Mouse (Mus musculus) midbrain, embryonic 13.5 days (tissue): ENCODE results near the gene Gcn1l1. TPM values are rescaled to one million over a fixed set of nuclear protein-coding genes. Genes with fewer than 3 reads are reported as not detected.

ENCODE experiments used
- ATAC-seq: fragments of 200-750 bp; cut with Nextera tagmentation; 2 replicates; pipeline ENCODE4 v1.8.0; 2017; ENCODE audit warnings: mild to moderate bottlenecking, moderate TSS enrichment, moderate library complexity
- H3K27ac ChIP-seq: fragments of 300-500 bp; sonication (generic); 2 replicates; pipeline ENCODE4 v1.5.1; 2015; ENCODE audit warnings: inconsistent platforms, mild to moderate bottlenecking, moderate library complexity
- H3K27me3 ChIP-seq: fragments of 300-500 bp; sonication (generic); 2 replicates; pipeline ENCODE4 v1.6.1; 2015; ENCODE audit warnings: mild to moderate bottlenecking, inconsistent platforms
- H3K36me3 ChIP-seq: fragments of 300-500 bp; sonication (generic); 2 replicates; pipeline ENCODE4 v1.6.1; 2015; ENCODE audit warnings: mild to moderate bottlenecking, inconsistent platforms
- H3K4me1 ChIP-seq: fragments of 300-500 bp; sonication (generic); replicated peaks from 2 replicates; pipeline ENCODE4 v1.6.1; 2015; ENCODE audit warnings: inconsistent platforms
- H3K4me2 ChIP-seq: fragments of 300-500 bp; sonication (generic); replicated peaks from 2 replicates; pipeline ENCODE4 v1.6.1; 2015; ENCODE audit warnings: moderate library complexity, mild to moderate bottlenecking, inconsistent platforms
- H3K4me3 ChIP-seq: fragments of 300-500 bp; sonication (generic); replicated peaks from 2 replicates; pipeline ENCODE4 v1.5.1; 2015; ENCODE audit warnings: mild to moderate bottlenecking, inconsistent platforms
- H3K9ac ChIP-seq: fragments of 300-500 bp; sonication (generic); replicated peaks from 2 replicates; pipeline ENCODE4 v1.6.1; 2015; ENCODE audit warnings: mild to moderate bottlenecking, inconsistent platforms
- H3K9me3 ChIP-seq: fragments of 300-500 bp; sonication (generic); 2 replicates; pipeline ENCODE4 v1.6.1; 2016; ENCODE audit warnings: mild to moderate bottlenecking, inconsistent platforms
- WGBS: fragments of 180-500 bp; shearing (Covaris S2); methylation state at CpG from one replicate; pipeline ENCODE4 v1.1.7; 2015; 5-methylcytosine and 5-hydroxymethylcytosine counted together
- polyA plus RNA-seq: library from polyadenylated mRNA; unstranded; fragments of >200 nt; fragmentation: Nextera tagmentation; extraction: Ambion mirVana; gene quantifications from 2 replicates; pipeline ENCODE4 v1.2.1, GENCODE M21; 2015

Gcn1l1 gene
- polyA plus RNA-seq, 1 experiment from 2014 or later: 49.1 TPM

- Histone ChIP-seq H3K27ac (no peak overlapping the region), H3K9me3 (no peaks in the 10 kb centered on the region), H3K4me1 (peaks cover 34% of the 10 kb centered on the region), H3K36me3 (no peaks in the 10 kb centered on the region), H3K4me3 (no peak overlapping the region), H3K9ac (0 out of 2 replicates have a peak overlapping the region, but pooled peaks have one; percentile 7), H3K27me3 (no peaks in the 10 kb centered on the region), H3K4me2 (no peak overlapping the region)
- ATAC-seq: peak; percentile 86
- under 1% methylated on average over 12 of the region's 12 CpGs for WGBS
Measured at GRCm38 (mm10) chr5:115538693-115539043, 26.4 kb upstream of the Gcn1l1 start.

GRCm38 (mm10) chr5:115542635-115543384 lies 22.2 kb upstream of the Gcn1l1 start:
- ATAC-seq: no peak
- no peak overlapping the region for H3K4me2 ChIP-seq
- H3K27me3 ChIP-seq: no peaks in the 10 kb centered on the region
- H3K4me3 ChIP-seq: no peak overlapping the region
- peaks cover 38% of the 10 kb centered on the region for H3K4me1 ChIP-seq
- 75% methylated on average over 19 of the region's 19 CpGs for WGBS
- H3K27ac ChIP-seq: no peak overlapping the region; the same call in 1 of the 2 replicates
- no peaks in the 10 kb centered on the region for H3K9me3 ChIP-seq
- 0 out of 2 replicates have a peak overlapping the region, but pooled peaks have one; percentile 6 for H3K9ac ChIP-seq
- H3K36me3 ChIP-seq: peaks cover 24% of the 10 kb centered on the region

GRCm38 (mm10) chr5:115543509-115544253 lies 21.4 kb upstream of the Gcn1l1 start:
- WGBS: 69% methylated on average over 17 of the region's 17 CpGs

GRCm38 (mm10) chr5:115544655-115545185 lies 20.3 kb upstream of the Gcn1l1 start:
- Histone ChIP-seq H3K27me3 (no peaks in the 10 kb centered on the region), H3K9ac (no peak overlapping the region; the same call in 1 of the 2 replicates), H3K27ac (no peak overlapping the region), H3K4me2 (no peak overlapping the region), H3K36me3 (peaks cover 34% of the 10 kb centered on the region), H3K4me3 (no peak overlapping the region), H3K4me1 (peaks cover 30% of the 10 kb centered on the region), H3K9me3 (no peaks in the 10 kb centered on the region)
- 52% methylated on average over 18 of the region's 18 CpGs for WGBS
- ATAC-seq: no peak

More at GRCm38 (mm10) chr5:115543509-115544253, 21.4 kb upstream of the Gcn1l1 start:
- peaks cover 26% of the 10 kb centered on the region for H3K36me3 ChIP-seq
- peak overlapping the region; percentile 11; the same call in 1 of the 2 replicates for H3K9ac ChIP-seq
- no peak overlapping the region for H3K27ac ChIP-seq
- no peaks in the 10 kb centered on the region for H3K9me3 ChIP-seq
- peak; percentile 45 for ATAC-seq
- peaks cover 30% of the 10 kb centered on the region for H3K4me1 ChIP-seq
- no peaks in the 10 kb centered on the region for H3K27me3 ChIP-seq
- H3K4me3 ChIP-seq: no peak overlapping the region
- H3K4me2 ChIP-seq: no peak overlapping the region

- peaks cover 30% of the 10 kb centered on the region for H3K4me1 ChIP-seq
- H3K4me3 ChIP-seq: no peak overlapping the region
- H3K4me2 ChIP-seq: no peak overlapping the region
- no peaks in the 10 kb centered on the region for H3K9me3 ChIP-seq
- H3K36me3 ChIP-seq: peaks cover 34% of the 10 kb centered on the region
- H3K9ac ChIP-seq: no peak overlapping the region
- no peaks in the 10 kb centered on the region for H3K27me3 ChIP-seq
- WGBS: 84% methylated on average over 14 of the region's 14 CpGs
- ATAC-seq: no peak
- H3K27ac ChIP-seq: no peak overlapping the region
Measured at GRCm38 (mm10) chr5:115545636-115546035, 19.4 kb upstream of the Gcn1l1 start.

- no peaks in the 10 kb centered on the region for H3K27me3 ChIP-seq
- H3K9me3 ChIP-seq: no peaks in the 10 kb centered on the region
- H3K4me1 ChIP-seq: peaks cover 30% of the 10 kb centered on the region
- H3K27ac ChIP-seq: no peak overlapping the region
- H3K36me3 ChIP-seq: peaks cover 36% of the 10 kb centered on the region
- peak overlapping the region; percentile 39; the same call in 1 of the 2 replicates for H3K9ac ChIP-seq
- WGBS: 71% methylated on average over 11 of the region's 11 CpGs
- no peak overlapping the region for H3K4me2 ChIP-seq
- no peak for ATAC-seq
- no peak overlapping the region for H3K4me3 ChIP-seq
Measured at GRCm38 (mm10) chr5:115546536-115546935, 18.5 kb upstream of the Gcn1l1 start.

GRCm38 (mm10) chr5:115547014-115547413 lies 18.0 kb upstream of the Gcn1l1 start:
- Histone ChIP-seq H3K9ac (peak overlapping the region; percentile 39; the same call in 1 of the 2 replicates), H3K4me3 (no peak overlapping the region), H3K27ac (no peak overlapping the region), H3K27me3 (no peaks in the 10 kb centered on the region), H3K4me1 (peaks cover 30% of the 10 kb centered on the region), H3K9me3 (no peaks in the 10 kb centered on the region), H3K4me2 (no peak overlapping the region), H3K36me3 (peaks cover 41% of the 10 kb centered on the region)
- 29% methylated on average over 6 of the region's 6 CpGs for WGBS
- no peak for ATAC-seq

GRCm38 (mm10) chr5:115547421-115547820 lies 17.6 kb upstream of the Gcn1l1 start:
- no peak overlapping the region for H3K27ac ChIP-seq

GRCm38 (mm10) chr5:115548501-115549285 lies 16.4 kb upstream of the Gcn1l1 start:
- Histone ChIP-seq H3K4me1 (peaks cover 19% of the 10 kb centered on the region), H3K36me3 (peaks cover 56% of the 10 kb centered on the region), H3K9me3 (no peaks in the 10 kb centered on the region), H3K9ac (no peak overlapping the region), H3K4me2 (no peak overlapping the region), H3K27me3 (no peaks in the 10 kb centered on the region), H3K27ac (no peak overlapping the region), H3K4me3 (no peak overlapping the region)
- 91% methylated on average over 18 of the region's 18 CpGs for WGBS
- no peak for ATAC-seq

More at GRCm38 (mm10) chr5:115547421-115547820, 17.6 kb upstream of the Gcn1l1 start:
- ATAC-seq: no peak
- H3K4me3 ChIP-seq: no peak overlapping the region
- peaks cover 45% of the 10 kb centered on the region for H3K36me3 ChIP-seq
- peak overlapping the region; percentile 39; the same call in 1 of the 2 replicates for H3K9ac ChIP-seq
- 91% methylated on average over 7 of the region's 7 CpGs for WGBS
- no peaks in the 10 kb centered on the region for H3K9me3 ChIP-seq
- H3K4me1 ChIP-seq: peaks cover 30% of the 10 kb centered on the region
- H3K27me3 ChIP-seq: no peaks in the 10 kb centered on the region
- H3K4me2 ChIP-seq: no peak overlapping the region

GRCm38 (mm10) chr5:115550482-115551005 lies 14.5 kb upstream of the Gcn1l1 start:
- 79% methylated on average over 11 of the region's 11 CpGs for WGBS
- peaks cover 58% of the 10 kb centered on the region for H3K36me3 ChIP-seq
- H3K9me3 ChIP-seq: no peaks in the 10 kb centered on the region

GRCm38 (mm10) chr5:115551386-115551785 lies 13.7 kb upstream of the Gcn1l1 start:
- Histone ChIP-seq H3K9ac (no peak overlapping the region), H3K36me3 (peaks cover 53% of the 10 kb centered on the region), H3K4me1 (0 out of 2 replicates have a peak, but pooled peaks cover 9% of the 10 kb centered on the region), H3K4me3 (no peak overlapping the region), H3K4me2 (no peak overlapping the region), H3K9me3 (no peaks in the 10 kb centered on the region), H3K27ac (no peak overlapping the region), H3K27me3 (no peaks in the 10 kb centered on the region)
- ATAC-seq: no peak
- WGBS: 76% methylated on average over 12 of the region's 12 CpGs

More at GRCm38 (mm10) chr5:115550482-115551005, 14.5 kb upstream of the Gcn1l1 start:
- Histone ChIP-seq H3K9ac (no peak overlapping the region), H3K4me3 (no peak overlapping the region), H3K4me2 (no peak overlapping the region), H3K27me3 (no peaks in the 10 kb centered on the region), H3K27ac (no peak overlapping the region), H3K4me1 (peaks cover 6% of the 10 kb centered on the region; the same call in 1 of the 2 replicates)
- ATAC-seq: peak; percentile 7; the same call in 1 of the 2 replicates
